Mouse (Mus musculus): ENCODE results near the gene Gm28308. TPM values are rescaled to one million over a fixed set of nuclear protein-coding genes. Genes with fewer than 3 reads are reported as not detected.

Gene Gm28308
- total and polyA plus RNA-seq, 2 experiments from 2014 or later = not detected

- no peaks in the 10 kb centered on the region for H3K36me3 ChIP-seq (ENCODE audit: insufficient read depth, low read length)
- H3K4me2 ChIP-seq (ENCODE audit: low read depth, low read length, poor library complexity, severe bottlenecking) = no peak overlapping the region
- H3K9me3 ChIP-seq (ENCODE audit: low read length) = no peaks in the 10 kb centered on the region
- ATAC-seq (ENCODE audit: low FRiP score) = no peak
- TF ChIP-seq CTCF (IDR thresholded peaks at IDR 0.05) = no peak
- DNase-seq (ENCODE audit: low spot score) = no peak
- H3K4me3 ChIP-seq (ENCODE audit: low read depth, low read length) = no peak overlapping the region
- no peaks in the 10 kb centered on the region for H3K4me1 ChIP-seq (ENCODE audit: insufficient read depth, low read length)
- H3K9ac ChIP-seq (replicated peaks; ENCODE audit: low read length, poor library complexity, severe bottlenecking) = no peak overlapping the region
- H3K27ac ChIP-seq (ENCODE audit: low read depth, low read length) = no peak overlapping the region
- 2% methylated on average over 6 of the region's 6 CpGs for WGBS
- H3K27me3 ChIP-seq (ENCODE audit: insufficient read depth, low read length) = peaks cover 88% of the 10 kb centered on the region
Measured at GRCm38 (mm10) chr6:52176391-52176790, 36.7 kb downstream of the Gm28308 start.

GRCm38 (mm10) chr6:52175864-52176263 is 37.3 kb downstream of the Gm28308 start:
- under 1% methylated on average over 21 of the region's 35 CpGs for WGBS
- H3K4me1 ChIP-seq (ENCODE audit: insufficient read depth, low read length) = no peaks in the 10 kb centered on the region
- H3K9ac ChIP-seq (replicated peaks; ENCODE audit: low read length, poor library complexity, severe bottlenecking) = no peak overlapping the region
- DNase-seq (ENCODE audit: low spot score) (no peak), ATAC-seq (ENCODE audit: low FRiP score) (no peak)
- no peak overlapping the region for H3K4me2 ChIP-seq (ENCODE audit: low read depth, low read length, poor library complexity, severe bottlenecking)
- peaks cover 88% of the 10 kb centered on the region for H3K27me3 ChIP-seq (ENCODE audit: insufficient read depth, low read length)
- H3K9me3 ChIP-seq (ENCODE audit: low read length) = no peaks in the 10 kb centered on the region
- TF ChIP-seq CTCF (IDR thresholded peaks at IDR 0.05) = no peak
- H3K36me3 ChIP-seq (ENCODE audit: insufficient read depth, low read length) = no peaks in the 10 kb centered on the region
- H3K4me3 ChIP-seq (ENCODE audit: low read depth, low read length) = no peak overlapping the region
- no peak overlapping the region for H3K27ac ChIP-seq (ENCODE audit: low read depth, low read length)

- Histone ChIP-seq H3K4me3 (ENCODE audit: low read depth, low read length) (no peak overlapping the region), H3K27me3 (ENCODE audit: insufficient read depth, low read length) (peaks cover 88% of the 10 kb centered on the region), H3K27ac (ENCODE audit: low read depth, low read length) (no peak overlapping the region), H3K36me3 (ENCODE audit: insufficient read depth, low read length) (no peaks in the 10 kb centered on the region), H3K4me2 (ENCODE audit: low read depth, low read length, poor library complexity, severe bottlenecking) (no peak overlapping the region), H3K9me3 (ENCODE audit: low read length) (no peaks in the 10 kb centered on the region), H3K4me1 (ENCODE audit: insufficient read depth, low read length) (no peaks in the 10 kb centered on the region), H3K9ac (replicated peaks; ENCODE audit: low read length, poor library complexity, severe bottlenecking) (no peak overlapping the region)
- DNase-seq (ENCODE audit: low spot score) = no peak
- ATAC-seq (ENCODE audit: low FRiP score) = no peak
- TF ChIP-seq CTCF (IDR thresholded peaks at IDR 0.05) = no peak
- WGBS = 2% methylated on average over 38 of the region's 41 CpGs
Measured at GRCm38 (mm10) chr6:52174968-52175751, 38.0 kb downstream of the Gm28308 start.

- H3K27ac ChIP-seq (ENCODE audit: low read depth, low read length) = no peak overlapping the region
- no peak overlapping the region for H3K4me3 ChIP-seq (ENCODE audit: low read depth, low read length)
- no peak for TF ChIP-seq CTCF (IDR thresholded peaks at IDR 0.05)
- no peaks in the 10 kb centered on the region for H3K4me1 ChIP-seq (ENCODE audit: insufficient read depth, low read length)
- peaks cover 82% of the 10 kb centered on the region for H3K27me3 ChIP-seq (ENCODE audit: insufficient read depth, low read length)
- DNase-seq (ENCODE audit: low spot score) (no peak), ATAC-seq (ENCODE audit: low FRiP score) (no peak)
- H3K9ac ChIP-seq (replicated peaks; ENCODE audit: low read length, poor library complexity, severe bottlenecking) = no peak overlapping the region
- no peak overlapping the region for H3K4me2 ChIP-seq (ENCODE audit: low read depth, low read length, poor library complexity, severe bottlenecking)
- 7% methylated on average over 4 of the region's 4 CpGs for WGBS
- no peaks in the 10 kb centered on the region for H3K9me3 ChIP-seq (ENCODE audit: low read length)
- H3K36me3 ChIP-seq (ENCODE audit: insufficient read depth, low read length) = no peaks in the 10 kb centered on the region
Measured at GRCm38 (mm10) chr6:52173648-52174047, 39.5 kb downstream of the Gm28308 start.

GRCm38 (mm10) chr6:52172501-52172900 is 40.6 kb downstream of the Gm28308 start:
- Histone ChIP-seq H3K36me3 (ENCODE audit: insufficient read depth, low read length) (no peaks in the 10 kb centered on the region), H3K4me2 (ENCODE audit: low read depth, low read length, poor library complexity, severe bottlenecking) (0 out of 2 replicates have a peak overlapping the region, but pooled peaks have one; percentile 7), H3K9ac (replicated peaks; ENCODE audit: low read length, poor library complexity, severe bottlenecking) (no peak overlapping the region), H3K4me1 (ENCODE audit: insufficient read depth, low read length) (no peaks in the 10 kb centered on the region), H3K27me3 (ENCODE audit: insufficient read depth, low read length) (peaks cover 76% of the 10 kb centered on the region), H3K27ac (ENCODE audit: low read depth, low read length) (no peak overlapping the region), H3K9me3 (ENCODE audit: low read length) (no peaks in the 10 kb centered on the region), H3K4me3 (ENCODE audit: low read depth, low read length) (no peak overlapping the region)
- DNase-seq (ENCODE audit: low spot score) (peak; percentile 94), ATAC-seq (ENCODE audit: low FRiP score) (no peak)
- TF ChIP-seq CTCF (IDR thresholded peaks at IDR 0.05) = no peak
- 1% methylated on average over 35 of the region's 35 CpGs for WGBS

- Histone ChIP-seq H3K4me1 (ENCODE audit: insufficient read depth, low read length) (no peaks in the 10 kb centered on the region), H3K9me3 (ENCODE audit: low read length) (no peaks in the 10 kb centered on the region), H3K9ac (replicated peaks; ENCODE audit: low read length, poor library complexity, severe bottlenecking) (no peak overlapping the region), H3K4me3 (ENCODE audit: low read depth, low read length) (no peak overlapping the region), H3K27ac (ENCODE audit: low read depth, low read length) (no peak overlapping the region), H3K27me3 (ENCODE audit: insufficient read depth, low read length) (peaks cover 76% of the 10 kb centered on the region), H3K4me2 (ENCODE audit: low read depth, low read length, poor library complexity, severe bottlenecking) (0 out of 2 replicates have a peak overlapping the region, but pooled peaks have one; percentile 7), H3K36me3 (ENCODE audit: insufficient read depth, low read length) (no peaks in the 10 kb centered on the region)
- no peak for TF ChIP-seq CTCF (IDR thresholded peaks at IDR 0.05)
- 5% methylated on average over 7 of the region's 7 CpGs for whole genome bisulfite sequencing
- ATAC-seq (ENCODE audit: low FRiP score) (no peak), DNase-seq (ENCODE audit: low spot score) (no peak)
Measured at GRCm38 (mm10) chr6:52171938-52172337, 41.2 kb downstream of the Gm28308 start.
